Mouse (Mus musculus): ENCODE results near the gene Nmnat1.

- TF ChIP-seq POLR2A (IDR thresholded peaks at IDR 0.05; ENCODE audit: borderline replicate concordance, insufficient read depth, low read length) (peak; percentile 60; the same call in 1 of the 2 replicates), CTCF (IDR thresholded peaks at IDR 0.05; ENCODE audit: borderline replicate concordance, insufficient read depth, low read depth, low read length) (no peak)
These were observed at the start of gene Nmnat1, which contains the start of gene Lzic for GRCm38 (mm10) chr4:149485053-149485824.
